Mouse (Mus musculus): ENCODE data around the gene Arhgap10. TPM values are rescaled to one million over a fixed set of nuclear protein-coding genes. Genes with fewer than 3 reads are reported as not detected.

Gene Arhgap10
- polyA plus RNA-seq, 1 experiment = 4.0 TPM

DNA sequence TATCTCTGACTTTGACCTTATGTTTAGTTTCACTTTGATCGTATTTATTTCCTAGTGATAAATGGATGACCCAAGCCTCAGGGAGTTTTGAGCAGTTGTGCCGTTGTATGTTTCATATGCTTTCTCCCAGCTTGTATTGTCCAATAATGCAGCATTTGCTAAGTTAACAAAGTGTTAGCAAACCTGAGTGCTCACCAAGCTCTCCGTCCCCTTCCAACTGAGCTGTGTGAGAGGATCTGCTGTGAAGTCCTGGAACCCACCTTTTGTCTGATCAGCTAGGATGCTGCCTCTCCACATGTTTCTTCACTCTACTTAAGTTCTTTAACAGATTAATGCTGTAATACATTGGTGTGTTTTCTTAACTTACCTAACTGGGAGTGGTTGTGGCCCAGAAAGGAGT is 276.4 kb downstream of the Arhgap10 start:
- Histone ChIP-seq H3K27me3 (ENCODE audit: control insufficient read depth, insufficient read depth, low read length) (no peaks in the 10 kb centered on the region), H3K27ac (ENCODE audit: insufficient read depth, low read depth, low read length) (no peak overlapping the region), H3K4me3 (ENCODE audit: low read depth, low read length) (no peak overlapping the region), H3K36me3 (ENCODE audit: control insufficient read depth, insufficient read depth, low read length) (peaks cover 6% of the 10 kb centered on the region), H3K4me1 (ENCODE audit: control insufficient read depth, insufficient read depth, insufficient read length, low read length) (peaks cover 6% of the 10 kb centered on the region; the same call in 1 of the 2 replicates)
- TF ChIP-seq CTCF (IDR thresholded peaks at IDR 0.05; ENCODE audit: extremely low read depth, insufficient read length, insufficient replicate concordance, low read depth, low read length) = no peak
- TF ChIP-seq POLR2A (IDR thresholded peaks at IDR 0.05; ENCODE audit: low read depth, low read length) = no peak
- WGBS = 51% methylated on average over 3 of the region's 3 CpGs

DNA sequence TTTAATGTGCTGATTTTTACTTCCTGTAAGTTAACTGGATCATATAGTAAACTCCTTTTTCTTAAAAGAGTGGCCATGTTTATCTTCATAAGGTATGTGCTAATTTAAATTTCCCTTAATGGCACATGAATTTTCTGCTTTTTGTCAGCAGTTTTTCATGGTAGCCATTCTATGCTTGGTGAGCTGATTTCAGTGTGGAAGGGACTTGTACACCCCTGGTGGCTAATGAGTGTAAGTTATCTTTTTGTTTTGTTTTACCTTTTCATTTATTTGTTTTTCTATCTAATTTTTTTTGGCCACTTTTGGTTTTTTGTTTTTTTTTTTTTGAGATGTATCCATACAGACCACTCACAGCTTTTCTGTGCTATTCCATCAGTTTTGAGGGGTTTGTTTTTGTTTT is 278.3 kb downstream of the Arhgap10 start:
- Histone ChIP-seq H3K27me3 (ENCODE audit: control insufficient read depth, insufficient read depth, low read length) (no peaks in the 10 kb centered on the region), H3K4me3 (ENCODE audit: low read depth, low read length) (no peak overlapping the region), H3K36me3 (ENCODE audit: control insufficient read depth, insufficient read depth, low read length) (peaks cover 6% of the 10 kb centered on the region), H3K4me1 (ENCODE audit: control insufficient read depth, insufficient read depth, insufficient read length, low read length) (peaks cover 6% of the 10 kb centered on the region; the same call in 1 of the 2 replicates), H3K27ac (ENCODE audit: insufficient read depth, low read depth, low read length) (no peak overlapping the region)
- no peak for TF ChIP-seq CTCF (IDR thresholded peaks at IDR 0.05; ENCODE audit: extremely low read depth, insufficient read length, insufficient replicate concordance, low read depth, low read length)
- no peak for TF ChIP-seq POLR2A (IDR thresholded peaks at IDR 0.05; ENCODE audit: low read depth, low read length)

DNA sequence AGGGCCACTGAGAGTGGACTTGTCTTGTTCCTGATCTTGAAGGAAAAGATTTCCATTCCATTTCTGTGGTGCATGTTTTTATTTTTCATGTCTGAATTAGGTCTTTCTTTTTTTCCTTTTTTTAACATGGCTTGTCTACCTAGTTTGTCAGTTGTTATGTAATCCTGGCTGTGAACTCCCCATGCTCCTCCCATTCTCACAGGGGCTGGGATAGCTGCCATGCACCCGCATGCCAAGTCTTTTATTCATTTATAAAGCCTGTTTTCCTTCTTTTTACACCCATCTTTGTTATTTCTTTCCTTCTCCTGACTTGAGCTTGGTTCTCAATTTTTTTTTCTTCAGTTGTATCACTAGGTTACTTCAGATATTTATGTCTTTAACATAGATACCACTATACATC is 281.1 kb downstream of the Arhgap10 start:
- Histone ChIP-seq H3K4me3 (ENCODE audit: low read depth, low read length) (no peak overlapping the region), H3K4me1 (ENCODE audit: control insufficient read depth, insufficient read depth, insufficient read length, low read length) (peaks cover 6% of the 10 kb centered on the region; the same call in 1 of the 2 replicates), H3K36me3 (ENCODE audit: control insufficient read depth, insufficient read depth, low read length) (peaks cover 2% of the 10 kb centered on the region), H3K27ac (ENCODE audit: insufficient read depth, low read depth, low read length) (no peak overlapping the region), H3K27me3 (ENCODE audit: control insufficient read depth, insufficient read depth, low read length) (no peaks in the 10 kb centered on the region)
- WGBS = 67% methylated on average over 1 of the region's 1 CpGs
- TF ChIP-seq POLR2A (IDR thresholded peaks at IDR 0.05; ENCODE audit: low read depth, low read length) (no peak), CTCF (IDR thresholded peaks at IDR 0.05; ENCODE audit: extremely low read depth, insufficient read length, insufficient replicate concordance, low read depth, low read length) (no peak)

DNA sequence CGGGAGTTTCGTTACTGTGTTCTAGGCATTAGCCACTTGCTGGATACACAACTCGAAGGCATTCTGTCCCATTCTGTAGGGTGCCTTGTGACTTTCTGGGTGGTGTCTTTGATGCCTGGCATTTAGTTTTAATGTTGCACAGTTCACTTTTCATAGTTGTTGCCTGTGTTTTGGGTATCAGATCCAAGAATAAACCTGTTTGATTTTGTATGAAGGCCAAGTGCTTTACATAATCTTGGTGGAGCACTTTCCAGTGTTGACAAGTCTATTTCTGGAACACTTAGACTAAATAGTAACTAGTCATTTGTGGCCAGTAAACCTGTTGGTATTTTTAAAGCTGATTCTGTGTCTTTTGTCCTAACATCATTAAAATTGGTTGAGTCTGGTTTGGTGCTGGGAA is 285.3 kb downstream of the Arhgap10 start:
- H3K36me3 ChIP-seq (ENCODE audit: control insufficient read depth, insufficient read depth, low read length) = peaks cover 2% of the 10 kb centered on the region; the same call in 1 of the 2 replicates
- TF ChIP-seq POLR2A (IDR thresholded peaks at IDR 0.05; ENCODE audit: low read depth, low read length) (no peak), CTCF (IDR thresholded peaks at IDR 0.05; ENCODE audit: extremely low read depth, insufficient read length, insufficient replicate concordance, low read depth, low read length) (no peak)
- WGBS = 83% methylated on average over 3 of the region's 3 CpGs
- H3K4me1 ChIP-seq (ENCODE audit: control insufficient read depth, insufficient read depth, insufficient read length, low read length) = no peaks in the 10 kb centered on the region; the same call in 1 of the 2 replicates
- H3K4me3 ChIP-seq (ENCODE audit: low read depth, low read length) = no peak overlapping the region
- H3K27me3 ChIP-seq (ENCODE audit: control insufficient read depth, insufficient read depth, low read length) = no peaks in the 10 kb centered on the region
- H3K27ac ChIP-seq (ENCODE audit: insufficient read depth, low read depth, low read length) = no peak overlapping the region

DNA sequence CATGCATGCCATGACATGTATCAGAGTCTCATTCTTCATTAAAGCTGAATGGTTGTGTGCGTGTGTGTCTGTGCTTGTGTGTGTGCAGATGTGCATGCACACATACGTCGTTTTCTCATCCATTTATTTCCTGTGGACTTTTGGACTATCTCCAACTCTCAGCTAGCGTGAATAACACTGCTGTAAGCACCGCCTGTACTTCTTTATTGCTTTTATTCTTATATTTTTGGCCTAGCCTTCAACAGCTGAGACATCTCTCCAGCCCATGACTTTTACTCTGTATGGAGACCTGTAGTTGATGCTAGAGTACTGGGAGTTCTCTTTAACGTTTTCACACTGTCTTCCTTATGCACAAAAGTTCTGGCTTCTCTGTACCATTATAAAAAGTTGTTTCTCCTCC is 285.9 kb downstream of the Arhgap10 start:
- no peaks in the 10 kb centered on the region for H3K27me3 ChIP-seq (ENCODE audit: control insufficient read depth, insufficient read depth, low read length)

DNA sequence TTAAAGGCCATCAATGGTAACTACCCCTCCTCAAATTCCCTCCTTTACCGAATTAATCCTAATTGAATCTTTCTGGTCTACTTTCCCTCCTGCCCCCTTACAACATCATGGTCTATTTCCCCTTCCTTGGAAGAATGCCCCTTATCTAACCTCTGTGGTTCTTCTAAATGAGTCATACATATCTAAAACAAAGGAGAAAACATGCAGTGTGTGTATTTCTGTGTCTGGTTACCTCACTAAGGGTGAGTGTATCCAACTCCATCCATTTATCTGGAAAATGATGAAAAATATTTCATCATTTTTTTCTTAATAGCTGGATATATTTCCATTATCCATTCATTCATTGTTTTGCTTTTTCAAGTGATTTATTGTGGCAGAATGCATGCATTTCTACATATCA is 286.5 kb downstream of the Arhgap10 start:
- TF ChIP-seq POLR2A (IDR thresholded peaks at IDR 0.05; ENCODE audit: low read depth, low read length) (no peak), CTCF (IDR thresholded peaks at IDR 0.05; ENCODE audit: extremely low read depth, insufficient read length, insufficient replicate concordance, low read depth, low read length) (no peak)
- Histone ChIP-seq H3K4me1 (ENCODE audit: control insufficient read depth, insufficient read depth, insufficient read length, low read length) (no peaks in the 10 kb centered on the region; the same call in 1 of the 2 replicates), H3K4me3 (ENCODE audit: low read depth, low read length) (no peak overlapping the region), H3K27ac (ENCODE audit: insufficient read depth, low read depth, low read length) (no peak overlapping the region), H3K27me3 (ENCODE audit: control insufficient read depth, insufficient read depth, low read length) (no peaks in the 10 kb centered on the region), H3K36me3 (ENCODE audit: control insufficient read depth, insufficient read depth, low read length) (peaks cover 2% of the 10 kb centered on the region; the same call in 1 of the 2 replicates)
- 93% methylated on average over 1 of the region's 1 CpGs for WGBS

More for the DNA sequence above, 285.9 kb downstream of the Arhgap10 start:
- Histone ChIP-seq H3K4me1 (ENCODE audit: control insufficient read depth, insufficient read depth, insufficient read length, low read length) (no peaks in the 10 kb centered on the region; the same call in 1 of the 2 replicates), H3K4me3 (ENCODE audit: low read depth, low read length) (no peak overlapping the region), H3K36me3 (ENCODE audit: control insufficient read depth, insufficient read depth, low read length) (peaks cover 2% of the 10 kb centered on the region; the same call in 1 of the 2 replicates), H3K27ac (ENCODE audit: insufficient read depth, low read depth, low read length) (no peak overlapping the region)
- 23% methylated on average over 6 of the region's 6 CpGs for WGBS
- TF ChIP-seq POLR2A (IDR thresholded peaks at IDR 0.05; ENCODE audit: low read depth, low read length) = no peak
- no peak for TF ChIP-seq CTCF (IDR thresholded peaks at IDR 0.05; ENCODE audit: extremely low read depth, insufficient read length, insufficient replicate concordance, low read depth, low read length)

DNA sequence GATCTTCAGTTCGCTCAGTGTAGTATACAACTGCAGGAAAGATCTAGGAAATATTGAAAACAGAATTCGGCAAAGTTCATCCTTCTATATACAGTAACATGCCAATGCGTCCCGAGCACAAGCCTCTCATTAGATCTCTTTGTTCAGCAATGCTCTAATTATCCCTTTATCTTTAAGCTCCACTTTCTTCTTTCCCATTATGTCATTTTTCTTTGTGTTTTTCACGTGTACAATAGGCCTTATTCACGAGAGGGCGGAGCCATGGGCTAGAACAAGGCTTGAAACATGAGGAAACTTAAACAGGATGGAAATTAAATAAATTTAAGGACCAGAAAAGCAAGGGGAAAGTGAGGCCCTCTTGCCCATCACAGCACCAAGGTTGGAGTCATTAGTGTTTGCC is 289.1 kb downstream of the Arhgap10 start:
- TF ChIP-seq POLR2A (IDR thresholded peaks at IDR 0.05; ENCODE audit: low read depth, low read length) = no peak
- H3K27me3 ChIP-seq (ENCODE audit: control insufficient read depth, insufficient read depth, low read length) = no peaks in the 10 kb centered on the region
- 87% methylated on average over 7 of the region's 7 CpGs for WGBS

More for the DNA sequence above, 289.1 kb downstream of the Arhgap10 start:
- H3K27ac ChIP-seq (ENCODE audit: insufficient read depth, low read depth, low read length) = no peak overlapping the region
- 0 out of 2 replicates have a peak, but pooled peaks cover 1% of the 10 kb centered on the region for H3K36me3 ChIP-seq (ENCODE audit: control insufficient read depth, insufficient read depth, low read length)
- no peaks in the 10 kb centered on the region; the same call in 1 of the 2 replicates for H3K4me1 ChIP-seq (ENCODE audit: control insufficient read depth, insufficient read depth, insufficient read length, low read length)
- H3K4me3 ChIP-seq (ENCODE audit: low read depth, low read length) = no peak overlapping the region
